Mouse (Mus musculus) ES-Bruce4 (cell line): ENCODE measurements around the gene Cog6. TPM values are rescaled to one million over a fixed set of nuclear protein-coding genes. Genes with fewer than 3 reads are reported as not detected.

Source experiments
- H3K27ac ChIP-seq: 2 replicates; pipeline ENCODE4 v1.5.1; 2012; ENCODE audit warnings: low read length, inconsistent platforms; ENCODE audit not compliant: insufficient read depth
- H3K27me3 ChIP-seq: 2 replicates; pipeline ENCODE4 v1.6.1; 2012; ENCODE audit warnings: mild to moderate bottlenecking, low read length, inconsistent platforms; ENCODE audit not compliant: control insufficient read depth, poor library complexity, insufficient read depth, severe bottlenecking
- H3K36me3 ChIP-seq: 2 replicates; pipeline ENCODE4 v1.6.1; 2012; ENCODE audit warnings: inconsistent platforms, mild to moderate bottlenecking, low read length, moderate library complexity; ENCODE audit not compliant: control insufficient read depth, poor library complexity, insufficient read depth, severe bottlenecking
- H3K4me1 ChIP-seq: one replicate; pipeline ENCODE4 v1.8.1; 2011; ENCODE audit warnings: low read length; ENCODE audit not compliant: control insufficient read depth, insufficient read depth
- H3K4me3 ChIP-seq: 2 replicates; pipeline ENCODE4 v1.5.1; 2011; ENCODE audit warnings: low read depth, mild to moderate bottlenecking, low read length
- H3K9ac ChIP-seq: 2 replicates; pipeline ENCODE4 v1.6.1; 2012; ENCODE audit warnings: low read depth, mild to moderate bottlenecking, inconsistent platforms; ENCODE audit not compliant: poor library complexity, severe bottlenecking
- H3K9me3 ChIP-seq: replicated peaks from 2 replicates; pipeline ENCODE4 v1.6.1; 2012; ENCODE audit warnings: mild to moderate bottlenecking, low read length, inconsistent platforms; ENCODE audit not compliant: control insufficient read depth, poor library complexity, insufficient read depth, severe bottlenecking
- CTCF ChIP-seq: IDR thresholded peaks from one replicate; pipeline ENCODE4 v1.8.1; 2011; ENCODE audit warnings: low read depth, low read length
- EP300 ChIP-seq: IDR thresholded peaks from 2 replicates; pipeline ENCODE4 v1.6.1; 2011; ENCODE audit warnings: low read depth, low read length; ENCODE audit not compliant: insufficient read depth
- POLR2A ChIP-seq: IDR thresholded peaks from one replicate; pipeline ENCODE4 v1.8.1; 2011; ENCODE audit warnings: low read length; ENCODE audit not compliant: insufficient read depth
- polyA plus RNA-seq: library from polyadenylated mRNA; stranded (reverse); fragments of >200 nt; gene quantifications from 2 replicates; pipeline ENCODE4 v1.2.4, GENCODE M21; 2011; ENCODE audit warnings: low read depth; ENCODE audit not compliant: missing spikeins, insufficient read depth, insufficient read length

The Cog6 gene
- polyA plus RNA-seq = 28.9 and 34.3 TPM in 2 replicates

DNA sequence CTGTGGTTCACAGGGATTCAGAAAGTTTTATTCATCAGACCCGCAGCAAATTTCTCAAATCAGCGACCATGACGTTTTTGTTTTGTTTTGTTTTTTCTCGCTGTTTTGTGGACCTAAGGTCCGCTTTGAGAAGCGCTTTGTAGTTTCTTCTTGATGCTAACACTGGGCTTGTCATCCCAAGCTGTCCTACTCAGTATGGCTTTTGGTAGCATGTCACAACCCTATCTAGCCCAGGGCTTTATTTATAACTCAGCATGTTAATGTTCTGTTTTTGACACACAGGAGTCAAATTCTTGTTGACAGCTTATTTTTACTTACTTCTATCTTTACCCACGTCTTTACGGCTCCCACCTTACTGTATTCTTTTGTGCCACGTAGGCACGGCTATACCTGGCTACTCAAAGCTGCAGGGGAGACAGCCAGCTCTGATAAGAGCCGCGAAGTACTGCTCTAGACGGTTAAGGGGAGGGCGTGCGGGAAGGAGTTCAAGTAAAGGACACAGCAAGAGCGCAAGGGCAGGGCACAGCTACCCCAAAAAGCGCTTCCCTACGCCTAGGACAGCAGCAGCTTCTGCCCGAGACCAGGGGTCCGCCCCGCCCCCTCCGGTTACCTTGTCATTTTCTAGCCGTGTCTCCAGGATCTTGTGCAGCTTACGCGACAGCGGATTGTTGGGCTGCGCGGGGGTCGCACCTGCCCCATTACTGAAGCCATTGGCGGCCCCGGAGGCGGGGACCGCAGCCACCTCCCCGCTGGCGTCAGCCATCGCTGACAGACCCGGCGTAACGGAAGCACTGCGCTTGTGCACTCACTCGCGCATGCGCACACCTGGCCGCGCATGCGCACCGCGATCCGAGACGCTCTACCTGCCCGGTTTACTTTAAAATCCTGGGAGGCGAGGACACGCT is at the start of gene Cog6:
Gene Cog6, minus strand, starts transcription at position 802 of the 905 bp plus-strand sequence.
- H3K27ac ChIP-seq = no peak within 1 kb of the TSS
- TF ChIP-seq CTCF (no peak), POLR2A (peak; percentile 55)
- H3K27me3 ChIP-seq = no peaks in the 10 kb centered on the region; the same call in 1 of the 2 replicates
- peak within 1 kb of the TSS; percentile 93 for H3K4me3 ChIP-seq
- no peaks in the 10 kb centered on the region for H3K9me3 ChIP-seq
- H3K4me1 ChIP-seq = no peaks in the 10 kb centered on the region
- peak within 1 kb of the TSS; percentile 61 for H3K9ac ChIP-seq
- H3K36me3 ChIP-seq = 0 out of 2 replicates have a peak, but pooled peaks cover 2% of the 10 kb centered on the region

DNA sequence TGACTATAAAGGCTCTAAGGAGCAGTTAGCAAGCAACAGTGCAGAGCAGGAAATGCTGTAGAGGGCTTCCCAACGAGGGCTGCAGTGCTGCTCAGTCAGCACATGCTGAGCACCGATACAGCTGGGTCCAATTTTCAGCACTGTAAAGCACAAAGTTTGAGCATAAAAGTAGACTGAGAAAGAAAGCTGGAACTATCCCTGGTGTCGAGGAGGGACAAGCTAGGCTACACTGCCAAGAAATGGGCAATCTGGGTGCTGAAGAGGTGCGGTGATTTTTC is 49.0 kb upstream of the Cog6 start:
- TF ChIP-seq CTCF (no peak), POLR2A (no peak), EP300 (no peak)
- no peak overlapping the region for H3K27ac ChIP-seq
- no peaks in the 10 kb centered on the region for H3K36me3 ChIP-seq
- no peaks in the 10 kb centered on the region for H3K4me1 ChIP-seq
- no peak overlapping the region for H3K4me3 ChIP-seq
- no peaks in the 10 kb centered on the region for H3K9me3 ChIP-seq
- H3K9ac ChIP-seq = no peak overlapping the region
- no peaks in the 10 kb centered on the region for H3K27me3 ChIP-seq

DNA sequence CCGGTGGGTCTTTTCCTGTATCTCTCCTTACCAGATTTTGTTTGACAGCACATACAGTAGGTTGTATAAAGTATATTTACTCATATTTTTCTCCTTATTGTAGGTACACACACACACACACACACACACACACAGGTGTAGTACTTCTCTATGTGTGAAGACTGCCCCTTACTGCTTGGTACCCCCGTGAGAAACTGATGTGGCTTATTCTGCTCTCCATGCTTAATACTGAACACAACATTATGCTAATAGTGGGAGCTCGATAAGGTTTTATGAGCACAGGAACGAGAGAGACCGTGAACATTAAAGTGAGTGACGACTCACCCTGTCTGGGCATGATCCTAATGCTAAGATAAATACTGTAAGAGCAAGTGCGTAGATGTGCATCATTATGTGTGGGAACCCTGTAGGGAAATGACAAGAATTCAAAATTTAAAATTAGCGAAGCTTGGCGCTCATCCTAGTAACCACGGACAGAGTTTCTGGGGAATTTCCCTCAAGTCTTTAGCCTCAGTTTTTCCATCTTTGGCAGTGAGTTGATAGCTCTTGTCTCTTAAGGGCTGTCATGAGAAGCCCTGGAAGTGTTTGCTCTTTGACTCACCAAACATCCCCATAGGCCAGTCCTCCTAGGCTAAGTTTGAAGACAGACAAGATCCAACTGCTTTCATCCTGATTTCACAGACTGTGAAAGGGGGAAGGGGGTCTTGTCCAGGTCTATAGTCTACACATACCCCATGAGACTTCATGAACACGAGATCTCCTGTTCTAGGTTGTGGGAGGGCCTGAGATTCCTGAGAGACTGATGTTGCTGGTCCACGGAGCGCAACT is 48.4 kb upstream of the Cog6 start:
- Histone ChIP-seq H3K9ac (no peak overlapping the region), H3K36me3 (no peaks in the 10 kb centered on the region), H3K4me1 (no peaks in the 10 kb centered on the region), H3K27ac (no peak overlapping the region), H3K9me3 (no peaks in the 10 kb centered on the region), H3K4me3 (no peak overlapping the region), H3K27me3 (no peaks in the 10 kb centered on the region)
- TF ChIP-seq POLR2A = no peak

DNA sequence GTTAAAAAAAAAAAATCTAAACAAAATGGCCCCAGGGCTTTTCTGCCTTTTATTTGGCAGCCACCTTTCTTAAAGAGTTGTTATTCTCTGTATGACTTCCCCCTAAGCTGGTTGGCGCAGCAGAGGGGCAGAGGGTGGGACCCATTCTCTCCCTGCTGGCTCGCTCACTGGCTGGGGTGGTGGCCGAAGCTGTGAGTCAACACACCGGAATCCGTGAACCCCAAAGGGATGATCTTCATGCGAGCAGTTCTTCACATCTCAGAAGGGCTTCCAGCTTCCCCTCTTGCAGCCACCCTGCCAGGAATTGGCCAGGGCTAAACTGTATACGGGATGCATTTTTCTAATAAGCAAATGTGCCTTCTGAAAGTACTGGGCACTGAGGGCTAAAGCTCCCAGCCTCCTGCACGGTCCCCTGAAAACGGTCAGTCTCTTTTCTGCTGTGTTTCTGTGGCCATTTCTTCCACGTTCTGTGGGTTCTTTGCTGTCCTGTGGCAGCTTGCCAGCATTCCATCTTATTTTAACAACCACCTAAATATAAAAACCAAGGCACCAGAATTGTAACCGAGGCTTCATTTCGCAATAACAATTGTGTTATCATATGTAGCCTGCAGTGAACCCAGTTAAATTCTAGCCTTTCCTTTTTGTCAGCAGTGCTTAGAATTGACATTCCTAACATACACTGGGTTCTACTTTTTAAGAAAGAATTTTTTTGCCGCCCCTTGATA is 46.5 kb upstream of the Cog6 start:
- Histone ChIP-seq H3K27ac (no peak overlapping the region), H3K4me1 (no peaks in the 10 kb centered on the region), H3K36me3 (no peaks in the 10 kb centered on the region), H3K27me3 (no peaks in the 10 kb centered on the region), H3K4me3 (no peak overlapping the region), H3K9ac (no peak overlapping the region), H3K9me3 (no peaks in the 10 kb centered on the region)
- TF ChIP-seq EP300 = no peak
- no peak for TF ChIP-seq CTCF
- TF ChIP-seq POLR2A = no peak

DNA sequence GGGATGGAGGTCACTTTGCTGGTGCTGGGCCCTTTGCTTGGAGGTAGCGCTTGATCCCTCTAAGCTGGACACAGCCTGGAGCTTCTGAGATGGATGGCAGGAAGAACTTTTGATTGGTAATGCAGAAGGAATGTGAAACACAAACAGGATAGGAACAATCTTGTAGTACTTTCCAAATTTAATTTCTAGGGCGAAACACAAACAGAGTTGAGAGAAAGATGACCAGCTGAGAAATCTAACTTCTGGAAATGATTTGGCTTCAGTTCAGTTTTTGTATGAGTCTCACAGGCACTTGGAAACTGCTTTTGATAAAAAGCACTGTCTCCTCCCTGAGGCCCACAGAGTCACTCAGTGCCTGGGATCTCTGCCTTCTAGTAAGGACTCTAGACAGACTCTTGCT is 42.9 kb upstream of the Cog6 start:
- Histone ChIP-seq H3K27me3 (no peaks in the 10 kb centered on the region), H3K27ac (no peak overlapping the region), H3K9ac (no peak overlapping the region), H3K36me3 (no peaks in the 10 kb centered on the region), H3K9me3 (no peaks in the 10 kb centered on the region), H3K4me1 (no peaks in the 10 kb centered on the region), H3K4me3 (no peak overlapping the region)
- TF ChIP-seq EP300 = no peak
- TF ChIP-seq CTCF = no peak
- TF ChIP-seq POLR2A = no peak
